Mouse (Mus musculus): Measurements from ENCODE around the gene Map4k3. TPM values are rescaled to one million over a fixed set of nuclear protein-coding genes. Genes with fewer than 3 reads are reported as not detected.

The Map4k3 gene
- total and polyA plus RNA-seq, 3 experiments: 3.2 to 4.1 TPM; not detected in 1

DNA sequence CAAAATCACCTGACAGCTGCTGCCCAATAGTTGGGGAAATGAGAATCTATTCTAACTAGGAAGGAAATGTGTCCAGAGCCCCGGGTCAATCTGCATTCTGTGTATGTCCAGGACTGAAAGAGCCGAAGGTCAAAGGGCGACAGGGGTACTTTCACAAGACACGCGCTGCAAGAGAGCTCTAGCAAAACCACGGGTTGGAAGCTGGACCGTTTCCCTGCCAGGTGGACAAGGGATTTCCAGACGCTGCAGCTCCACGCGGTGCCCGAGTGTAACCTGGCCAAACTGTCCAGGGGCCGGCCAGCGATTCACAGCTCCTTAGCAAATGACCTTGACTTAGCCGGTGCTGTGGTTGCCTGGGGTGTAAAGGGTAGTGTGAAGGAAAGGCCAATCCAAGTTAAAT lies 169.7 kb downstream of the Map4k3 start:
- Histone ChIP-seq H3K36me3 (ENCODE audit: control insufficient read depth in 1 of 2, insufficient read depth in 2 of 2, low read length in 2 of 2) (peaks cover 0 to 5% of the 10 kb centered on the region in 2 experiments; a peak in 1 of 4 replicates), H3K9me3 (replicated peaks; ENCODE audit: insufficient read depth, low read length) (no peaks in the 10 kb centered on the region), H3K9ac (ENCODE audit: control insufficient read depth, low read depth, low read length, poor library complexity, severe bottlenecking) (no peak overlapping the region), H3K4me3 (ENCODE audit: control insufficient read depth in 1 of 2, insufficient read depth in 1 of 2, low read depth in 2 of 2, low read length in 2 of 2) (no peak overlapping the region), H3K27ac (ENCODE audit: control insufficient read depth, low read depth, low read length) (no peak overlapping the region), H3K79me2 (ENCODE audit: control insufficient read depth, insufficient read depth, low read length, poor library complexity) (no peaks in the 10 kb centered on the region; the same call in 1 of the 2 replicates), H3K27me3 (ENCODE audit: control insufficient read depth in 1 of 2, insufficient read depth in 2 of 2, low read length in 2 of 2) (no peaks in the 10 kb centered on the region), H3K4me1 (ENCODE audit: control insufficient read depth in 1 of 2, insufficient read depth in 2 of 2, low read length in 2 of 2) (peaks cover 6 to 9% of the 10 kb centered on the region in 2 experiments; a peak in 2 of 4 replicates)
- TF ChIP-seq POLR2AphosphoS5 (IDR thresholded peaks at IDR 0.05; ENCODE audit: borderline replicate concordance, low read depth, low read length) (no peak), RCOR1 (IDR thresholded peaks at IDR 0.05; ENCODE audit: low read depth, low read length) (no peak), ZKSCAN1 (IDR thresholded peaks at IDR 0.05; ENCODE audit: low read depth, low read length) (no peak), ZMIZ1 (IDR thresholded peaks at IDR 0.05; ENCODE audit: low read depth, low read length) (no peak), MYC (IDR thresholded peaks at IDR 0.05; ENCODE audit: low read depth, low read length) (no peak), NELFE (IDR thresholded peaks at IDR 0.05; ENCODE audit: low read depth, low read length) (no peak), SMC3 (IDR thresholded peaks at IDR 0.05; ENCODE audit: low read depth, low read length) (no peak), SIN3A (IDR thresholded peaks at IDR 0.05; ENCODE audit: low read length) (no peak), GATA1 (IDR thresholded peaks at IDR 0.05; ENCODE audit: low read depth, low read length) (no peak), TBP (IDR thresholded peaks at IDR 0.05; ENCODE audit: low read depth, low read length) (no peak), RAD21 (IDR thresholded peaks at IDR 0.05; ENCODE audit: low read depth, low read length) (no peak), CHD2 (IDR thresholded peaks at IDR 0.05; ENCODE audit: low read length) (no peak), GABPA (IDR thresholded peaks at IDR 0.05; ENCODE audit: low read depth, low read length) (no peak), ZNF384 (IDR thresholded peaks at IDR 0.05; ENCODE audit: low read depth, low read length) (no peak), CTCF (IDR thresholded peaks at IDR 0.05 in 2 of 3, conservative IDR thresholded peaks at IDR 0.05 in 1 of 3; ENCODE audit: control insufficient read depth in 1 of 3, insufficient read depth in 1 of 3, low read depth in 2 of 3, low read length in 3 of 3, poor library complexity in 1 of 3, severe bottlenecking in 1 of 3) (no peak), MAX (IDR thresholded peaks at IDR 0.05; ENCODE audit: low read length) (no peak)
- no peak for DNase-seq (ENCODE audit: low read depth, low spot score)

DNA sequence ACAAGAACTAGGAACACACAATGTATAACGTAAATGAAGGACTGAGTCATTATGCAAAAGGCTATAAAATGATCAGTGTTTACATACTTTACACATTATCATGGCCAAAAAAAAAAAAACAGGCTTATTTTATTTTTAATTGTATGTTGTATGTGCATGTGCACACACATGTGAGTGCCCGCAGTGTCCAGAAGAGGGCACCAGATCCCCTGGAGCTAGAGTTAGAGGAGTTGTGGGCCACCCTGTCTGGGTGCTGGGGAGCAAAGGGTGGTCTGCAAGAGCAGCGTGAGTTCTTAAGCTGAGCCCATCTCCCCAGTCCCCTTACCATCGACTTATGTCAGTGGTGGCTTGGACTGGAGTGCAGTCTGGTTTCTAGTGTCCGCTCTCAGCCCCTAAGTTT lies 170.8 kb downstream of the Map4k3 start:
- Histone ChIP-seq H3K9me3 (replicated peaks; ENCODE audit: insufficient read depth, low read length) (no peaks in the 10 kb centered on the region), H3K79me2 (ENCODE audit: control insufficient read depth, insufficient read depth, low read length, poor library complexity) (no peaks in the 10 kb centered on the region; the same call in 1 of the 2 replicates), H3K9ac (ENCODE audit: control insufficient read depth, low read depth, low read length, poor library complexity, severe bottlenecking) (no peak overlapping the region), H3K36me3 (ENCODE audit: control insufficient read depth in 1 of 2, insufficient read depth in 2 of 2, low read length in 2 of 2) (peaks cover 0 to 8% of the 10 kb centered on the region in 2 experiments; a peak in 1 of 4 replicates), H3K27ac (ENCODE audit: control insufficient read depth, low read depth, low read length) (no peak overlapping the region), H3K4me3 (ENCODE audit: control insufficient read depth in 1 of 2, insufficient read depth in 1 of 2, low read depth in 2 of 2, low read length in 2 of 2) (no peak overlapping the region), H3K27me3 (ENCODE audit: control insufficient read depth in 1 of 2, insufficient read depth in 2 of 2, low read length in 2 of 2) (no peaks in the 10 kb centered on the region), H3K4me1 (ENCODE audit: control insufficient read depth in 1 of 2, insufficient read depth in 2 of 2, low read length in 2 of 2) (peaks cover 2 to 6% of the 10 kb centered on the region in 2 experiments; a peak in 2 of 4 replicates)
- no peak for TF ChIP-seq JUND (IDR thresholded peaks at IDR 0.05; ENCODE audit: low read depth, low read length)
- TF ChIP-seq ZNF384 (IDR thresholded peaks at IDR 0.05; ENCODE audit: low read depth, low read length): 0 out of 2 replicates have a peak, but pooled peaks have one; percentile 9
- peak; percentile 1; the same call in 1 of the 2 replicates for TF ChIP-seq RAD21 (IDR thresholded peaks at IDR 0.05; ENCODE audit: low read depth, low read length)
- TF ChIP-seq SMC3 (IDR thresholded peaks at IDR 0.05; ENCODE audit: low read depth, low read length): peak; percentile 28
- peak; percentile 46 to 65 (median 51); a peak in 5 of 6 replicates for TF ChIP-seq CTCF (IDR thresholded peaks at IDR 0.05 in 2 of 3, conservative IDR thresholded peaks at IDR 0.05 in 1 of 3; ENCODE audit: control insufficient read depth in 1 of 3, insufficient read depth in 1 of 3, low read depth in 2 of 3, low read length in 3 of 3, poor library complexity in 1 of 3, severe bottlenecking in 1 of 3)
- TF ChIP-seq ZC3H11A (IDR thresholded peaks at IDR 0.05; ENCODE audit: low read depth, low read length): 0 out of 2 replicates have a peak, but pooled peaks have one; percentile 8
- DNase-seq (ENCODE audit: low read depth, low spot score): no peak
